Mouse (Mus musculus) embryonic fibroblast, embryonic 13.5 days (primary cell): ENCODE measurements around the gene Myo15.
"Not testable (repeated sequence)": the region's sequence is repeated elsewhere in the genome, so short reads cannot be mapped to it uniquely, and the experiment has no call there.

Experiments used
- CTCF ChIP-seq: IDR thresholded peaks from 2 replicates; pipeline ENCODE4 v1.5.1; 2011; ENCODE audit warnings: mild to moderate bottlenecking, control low read depth, low read length, moderate library complexity, borderline replicate concordance; ENCODE audit not compliant: insufficient read depth
- POLR2A ChIP-seq: IDR thresholded peaks from 2 replicates; pipeline ENCODE4 v1.6.1; 2011; ENCODE audit warnings: low read depth, mild to moderate bottlenecking, control low read depth, low read length, moderate library complexity

GRCm38 (mm10) chr11:60543211-60543610 is 74.1 kb downstream of the Myo15 start:
- TF ChIP-seq POLR2A, CTCF: not testable (repeated sequence)
